Mouse (Mus musculus) stomach, embryonic 16.5 days (tissue): ENCODE measurements around the gene Smarca4. TPM values are rescaled to one million over a fixed set of nuclear protein-coding genes. Genes with fewer than 3 reads are reported as not detected.
A peak's percentile ranks its signal among the peaks of the same experiment; 100 is the strongest.

Experiments
- ATAC-seq: fragments of 200-750 bp; cut with Nextera tagmentation; 2 replicates; pipeline ENCODE4 v1.8.0; 2017; ENCODE audit warnings: moderate number of reproducible peaks, moderate TSS enrichment; ENCODE audit not compliant: insufficient read depth, low FRiP score
- H3K27ac ChIP-seq: fragments of 300-500 bp; sonication (generic); 2 replicates; pipeline ENCODE4 v1.5.1; 2014; ENCODE audit warnings: low read length
- H3K27me3 ChIP-seq: fragments of 300-500 bp; sonication (generic); 2 replicates; pipeline ENCODE4 v1.6.1; 2014; ENCODE audit warnings: low read length, control low read depth, mixed read lengths; ENCODE audit not compliant: control insufficient read depth, insufficient read depth
- H3K36me3 ChIP-seq: fragments of 300-500 bp; sonication (generic); 2 replicates; pipeline ENCODE4 v1.6.1; 2014; ENCODE audit warnings: low read length; ENCODE audit not compliant: control insufficient read depth, insufficient read depth
- H3K4me1 ChIP-seq: fragments of 300-500 bp; sonication (generic); 2 replicates; pipeline ENCODE4 v1.6.1; 2014; ENCODE audit warnings: low read length, control low read depth, mixed read lengths; ENCODE audit not compliant: control insufficient read depth, insufficient read depth
- H3K4me2 ChIP-seq: fragments of 300-500 bp; sonication (generic); 2 replicates; pipeline ENCODE4 v1.6.1; 2014; ENCODE audit warnings: low read depth, low read length, mixed read lengths
- H3K4me3 ChIP-seq: fragments of 300-500 bp; sonication (generic); replicated peaks from 2 replicates; pipeline ENCODE4 v1.5.1; 2014; ENCODE audit warnings: mild to moderate bottlenecking, low read length
- H3K9ac ChIP-seq: fragments of 300-500 bp; sonication (generic); 2 replicates; pipeline ENCODE4 v1.6.1; 2014; ENCODE audit warnings: low read length
- H3K9me3 ChIP-seq: fragments of 300-500 bp; sonication (generic); replicated peaks from 2 replicates; pipeline ENCODE4 v1.6.1; 2016; ENCODE audit warnings: low read length, control low read depth; ENCODE audit not compliant: control insufficient read depth
- WGBS: fragments of 180-500 bp; shearing (Covaris S2); extraction: QIAGEN DNeasy Blood & Tissue Kit; methylation state at CpG from one replicate; pipeline ENCODE4 v1.1.7; 2014; 5-methylcytosine and 5-hydroxymethylcytosine counted together
- polyA plus RNA-seq: library from polyadenylated mRNA; unstranded; fragments of >200 nt; fragmentation: Nextera tagmentation; extraction: Ambion mirVana; gene quantifications from 2 replicates; pipeline ENCODE4 v1.2.1, GENCODE M21; 2015

The Smarca4 gene
- polyA plus RNA-seq: 63.2 and 65.0 TPM in 2 replicates

GRCm38 (mm10) chr9:21615617-21616231 lies at the start of gene Smarca4:
Gene Smarca4 (plus strand): TSS chr9:21616169.
- Histone ChIP-seq H3K9me3 (no peaks in the 10 kb centered on the region), H3K4me3 (peak within 1 kb of the TSS; percentile 74), H3K4me2 (peak within 1 kb of the TSS; percentile 73), H3K36me3 (no peaks in the 10 kb centered on the region), H3K27ac (peak within 1 kb of the TSS; percentile 99), H3K4me1 (peaks cover 11% of the 10 kb centered on the region; the same call in 1 of the 2 replicates), H3K27me3 (no peaks in the 10 kb centered on the region), H3K9ac (peak within 1 kb of the TSS; percentile 92)
- WGBS: under 1% methylated on average over 45 of the region's 45 CpGs
- ATAC-seq: peak; percentile 95

- H3K36me3 ChIP-seq: peaks cover 5% of the 10 kb centered on the region
- H3K27me3 ChIP-seq: no peaks in the 10 kb centered on the region
- 81% methylated on average over 1 of the region's 1 CpGs for WGBS
- no peak overlapping the region for H3K27ac ChIP-seq
- H3K9me3 ChIP-seq: no peaks in the 10 kb centered on the region
- no peak overlapping the region for H3K4me3 ChIP-seq
- H3K4me2 ChIP-seq: no peak overlapping the region
- no peak for ATAC-seq
- H3K4me1 ChIP-seq: peaks cover 4% of the 10 kb centered on the region
- no peak overlapping the region for H3K9ac ChIP-seq
Measured at GRCm38 (mm10) chr9:21566538-21566937, 49.4 kb upstream of the Smarca4 start.

GRCm38 (mm10) chr9:21567051-21567450 lies 48.9 kb upstream of the Smarca4 start:
- H3K9ac ChIP-seq: no peak overlapping the region
- peaks cover 4% of the 10 kb centered on the region; the same call in 1 of the 2 replicates for H3K36me3 ChIP-seq
- WGBS: 81% methylated on average over 2 of the region's 2 CpGs
- H3K9me3 ChIP-seq: no peaks in the 10 kb centered on the region
- no peak overlapping the region for H3K4me3 ChIP-seq
- no peak overlapping the region for H3K27ac ChIP-seq
- peaks cover 4% of the 10 kb centered on the region for H3K4me1 ChIP-seq
- ATAC-seq: no peak
- H3K27me3 ChIP-seq: no peaks in the 10 kb centered on the region
- no peak overlapping the region for H3K4me2 ChIP-seq

DNA sequence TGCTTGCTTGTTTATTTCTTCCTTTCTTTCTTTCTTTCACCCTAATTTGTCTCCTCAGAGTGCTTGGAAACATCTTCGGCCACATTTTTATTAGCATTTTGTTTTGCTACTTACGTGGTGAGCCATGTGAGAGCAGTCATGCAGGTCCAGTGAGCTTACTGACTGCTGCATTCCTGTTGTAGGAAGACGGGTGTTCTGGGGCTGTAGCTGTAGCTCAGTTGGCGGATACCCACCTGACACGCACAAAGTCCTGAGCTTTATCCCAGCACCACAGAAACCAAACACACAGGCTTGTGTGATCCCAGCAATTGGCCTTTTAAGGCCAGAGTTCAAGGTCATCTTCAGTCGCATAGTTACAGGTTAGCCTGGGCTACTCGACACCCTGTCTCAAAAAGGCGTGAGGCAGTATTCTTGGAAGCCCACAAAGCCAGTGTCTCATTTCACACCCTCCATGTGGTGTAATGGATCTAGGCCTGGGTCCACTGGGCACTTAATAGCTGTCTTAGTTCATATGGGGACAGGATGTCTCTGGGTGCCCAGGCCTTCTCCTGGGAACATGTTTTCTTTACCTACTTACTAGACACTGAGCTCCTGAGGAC lies 47.2 kb upstream of the Smarca4 start:
- Histone ChIP-seq H3K36me3 (peaks cover 4% of the 10 kb centered on the region; the same call in 1 of the 2 replicates), H3K4me1 (peaks cover 4% of the 10 kb centered on the region), H3K9ac (no peak overlapping the region), H3K4me3 (no peak overlapping the region), H3K27ac (no peak overlapping the region), H3K9me3 (no peaks in the 10 kb centered on the region), H3K27me3 (no peaks in the 10 kb centered on the region), H3K4me2 (no peak overlapping the region)
- 86% methylated on average over 8 of the region's 8 CpGs for WGBS
- ATAC-seq: no peak

GRCm38 (mm10) chr9:21574012-21574801 lies 41.8 kb upstream of the Smarca4 start:
- Histone ChIP-seq H3K4me3 (no peak overlapping the region), H3K27me3 (no peaks in the 10 kb centered on the region), H3K4me2 (no peak overlapping the region), H3K9ac (no peak overlapping the region), H3K36me3 (0 out of 2 replicates have a peak, but pooled peaks cover 16% of the 10 kb centered on the region), H3K9me3 (no peaks in the 10 kb centered on the region), H3K4me1 (no peaks in the 10 kb centered on the region), H3K27ac (no peak overlapping the region)
- ATAC-seq: no peak
- WGBS: 96% methylated on average over 8 of the region's 8 CpGs

- Histone ChIP-seq H3K4me1 (no peaks in the 10 kb centered on the region), H3K9ac (no peak overlapping the region), H3K4me3 (no peak overlapping the region), H3K9me3 (no peaks in the 10 kb centered on the region), H3K27me3 (no peaks in the 10 kb centered on the region), H3K36me3 (peaks cover 22% of the 10 kb centered on the region; the same call in 1 of the 2 replicates), H3K4me2 (no peak overlapping the region), H3K27ac (no peak overlapping the region)
- ATAC-seq: no peak
- WGBS: 89% methylated on average over 10 of the region's 10 CpGs
Measured at GRCm38 (mm10) chr9:21575253-21575652, 40.7 kb upstream of the Smarca4 start.

GRCm38 (mm10) chr9:21576286-21576685 lies 39.7 kb upstream of the Smarca4 start:
- no peak overlapping the region for H3K9ac ChIP-seq
- H3K9me3 ChIP-seq: no peaks in the 10 kb centered on the region
- H3K27ac ChIP-seq: no peak overlapping the region
- ATAC-seq: no peak
- no peaks in the 10 kb centered on the region for H3K4me1 ChIP-seq
- H3K27me3 ChIP-seq: no peaks in the 10 kb centered on the region
- WGBS: 91% methylated on average over 1 of the region's 1 CpGs
- peaks cover 26% of the 10 kb centered on the region; the same call in 1 of the 2 replicates for H3K36me3 ChIP-seq
- no peak overlapping the region for H3K4me2 ChIP-seq
- H3K4me3 ChIP-seq: no peak overlapping the region

- no peak overlapping the region for H3K9ac ChIP-seq
- no peak overlapping the region for H3K4me3 ChIP-seq
- H3K27ac ChIP-seq: no peak overlapping the region
- peaks cover 29% of the 10 kb centered on the region; the same call in 1 of the 2 replicates for H3K36me3 ChIP-seq
- no peak for ATAC-seq
- H3K4me2 ChIP-seq: no peak overlapping the region
- no peaks in the 10 kb centered on the region for H3K4me1 ChIP-seq
- H3K27me3 ChIP-seq: no peaks in the 10 kb centered on the region
- 76% methylated on average over 3 of the region's 3 CpGs for WGBS
- H3K9me3 ChIP-seq: no peaks in the 10 kb centered on the region
Measured at GRCm38 (mm10) chr9:21578226-21578625, 37.7 kb upstream of the Smarca4 start.

GRCm38 (mm10) chr9:21585401-21585800 lies 30.6 kb upstream of the Smarca4 start:
- peaks cover 21% of the 10 kb centered on the region for H3K36me3 ChIP-seq
- H3K27ac ChIP-seq: no peak overlapping the region
- H3K9me3 ChIP-seq: no peaks in the 10 kb centered on the region
- no peak for ATAC-seq
- H3K4me1 ChIP-seq: no peaks in the 10 kb centered on the region
- no peak overlapping the region for H3K4me3 ChIP-seq
- no peak overlapping the region for H3K9ac ChIP-seq
- no peak overlapping the region for H3K4me2 ChIP-seq
- no peaks in the 10 kb centered on the region for H3K27me3 ChIP-seq
- 88% methylated on average over 1 of the region's 1 CpGs for WGBS
